Mouse (Mus musculus) midbrain, embryonic 14.5 days (tissue): ENCODE data around the gene Krt86. TPM values are rescaled to one million over a fixed set of nuclear protein-coding genes. Genes with fewer than 3 reads are reported as not detected.
A peak's percentile ranks its signal among the peaks of the same experiment; 100 is the strongest.
"Not testable (repeated sequence)": the region's sequence is repeated elsewhere in the genome, so short reads cannot be mapped to it uniquely, and the experiment has no call there.

ENCODE experiments used
- ATAC-seq: fragments of 200-750 bp; cut with Nextera tagmentation; 2 replicates; pipeline ENCODE4 v1.8.0; 2017; ENCODE audit warnings: moderate number of reproducible peaks, moderate library complexity; ENCODE audit not compliant: low FRiP score, low TSS enrichment
- DNase-seq: peaks from one replicate; pipeline ENCODE4 v3.0.0-alpha.2; 2015
- H3K27ac ChIP-seq: fragments of 300-500 bp; sonication (generic); replicated peaks from 2 replicates; pipeline ENCODE4 v1.5.1; 2014; ENCODE audit warnings: mild to moderate bottlenecking, low read depth, low read length, moderate library complexity
- H3K27me3 ChIP-seq: fragments of 300-500 bp; sonication (generic); 2 replicates; pipeline ENCODE4 v1.6.1; 2014; ENCODE audit warnings: low read length, control low read depth, mixed read lengths; ENCODE audit not compliant: control insufficient read depth, insufficient read depth
- H3K36me3 ChIP-seq: fragments of 300-500 bp; sonication (generic); 2 replicates; pipeline ENCODE4 v1.6.1; 2014; ENCODE audit warnings: low read length, control low read depth; ENCODE audit not compliant: control insufficient read depth, insufficient read depth
- H3K4me1 ChIP-seq: fragments of 300-500 bp; sonication (generic); 2 replicates; pipeline ENCODE4 v1.6.1; 2014; ENCODE audit warnings: mild to moderate bottlenecking, antibody characterized with exemption, low read length, control low read depth; ENCODE audit not compliant: control insufficient read depth, insufficient read depth
- H3K4me2 ChIP-seq: fragments of 300-500 bp; sonication (generic); 2 replicates; pipeline ENCODE4 v1.6.1; 2014; ENCODE audit warnings: mild to moderate bottlenecking, low read length, moderate library complexity
- H3K4me3 ChIP-seq: fragments of 300-500 bp; sonication (generic); replicated peaks from 2 replicates; pipeline ENCODE4 v1.5.1; 2014; ENCODE audit warnings: low read depth, low read length
- H3K9ac ChIP-seq: fragments of 300-500 bp; sonication (generic); replicated peaks from 2 replicates; pipeline ENCODE4 v1.6.1; 2014; ENCODE audit warnings: mild to moderate bottlenecking, low read length, moderate library complexity
- H3K9me3 ChIP-seq: fragments of 300-500 bp; sonication (generic); 2 replicates; pipeline ENCODE4 v1.6.1; 2016; ENCODE audit warnings: low read length, control low read depth, mixed read lengths; ENCODE audit not compliant: control insufficient read depth
- WGBS: fragments of 180-500 bp; shearing (Covaris S2); extraction: QIAGEN DNeasy Blood & Tissue Kit; methylation state at CpG from one replicate; pipeline ENCODE4 v1.1.7; 2014; 5-methylcytosine and 5-hydroxymethylcytosine counted together
- polyA plus RNA-seq: library from polyadenylated mRNA; unstranded; fragments of >200 nt; fragmentation: Nextera tagmentation; extraction: Ambion mirVana; gene quantifications from 2 replicates; pipeline ENCODE4 v1.2.1, GENCODE M21; 2014

The Krt86 gene
- polyA plus RNA-seq, 1 experiment from 2014 or later = 0.11 TPM

DNA sequence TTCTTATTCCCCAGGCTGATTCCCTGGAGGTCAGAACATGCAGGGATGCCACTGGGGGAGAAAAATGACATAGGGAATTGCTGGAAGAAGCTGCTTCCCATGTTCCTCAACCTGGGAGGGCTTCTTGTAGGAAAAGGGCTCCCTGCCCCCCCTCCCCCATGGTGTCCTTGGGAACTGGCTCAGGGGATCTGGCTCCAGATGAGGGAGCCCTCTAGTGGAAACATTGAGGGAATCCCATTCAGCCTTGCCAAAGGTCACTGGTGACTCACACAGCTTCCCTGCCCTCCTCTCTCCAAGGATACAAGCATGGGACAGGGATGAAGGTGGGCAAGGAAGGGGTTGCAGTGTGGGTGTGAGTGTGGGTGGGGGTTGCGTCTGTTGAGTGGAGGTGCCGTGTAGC, 23.9 kb downstream of the Krt86 start:
- Histone ChIP-seq H3K27me3 (no peaks in the 10 kb centered on the region), H3K9ac (no peak overlapping the region), H3K4me1 (no peaks in the 10 kb centered on the region), H3K9me3 (no peaks in the 10 kb centered on the region), H3K36me3 (no peaks in the 10 kb centered on the region), H3K4me3 (no peak overlapping the region), H3K27ac (no peak overlapping the region), H3K4me2 (no peak overlapping the region)
- peak; percentile 17 for DNase-seq
- WGBS = 66% methylated on average over 2 of the region's 2 CpGs
- ATAC-seq = no peak

DNA sequence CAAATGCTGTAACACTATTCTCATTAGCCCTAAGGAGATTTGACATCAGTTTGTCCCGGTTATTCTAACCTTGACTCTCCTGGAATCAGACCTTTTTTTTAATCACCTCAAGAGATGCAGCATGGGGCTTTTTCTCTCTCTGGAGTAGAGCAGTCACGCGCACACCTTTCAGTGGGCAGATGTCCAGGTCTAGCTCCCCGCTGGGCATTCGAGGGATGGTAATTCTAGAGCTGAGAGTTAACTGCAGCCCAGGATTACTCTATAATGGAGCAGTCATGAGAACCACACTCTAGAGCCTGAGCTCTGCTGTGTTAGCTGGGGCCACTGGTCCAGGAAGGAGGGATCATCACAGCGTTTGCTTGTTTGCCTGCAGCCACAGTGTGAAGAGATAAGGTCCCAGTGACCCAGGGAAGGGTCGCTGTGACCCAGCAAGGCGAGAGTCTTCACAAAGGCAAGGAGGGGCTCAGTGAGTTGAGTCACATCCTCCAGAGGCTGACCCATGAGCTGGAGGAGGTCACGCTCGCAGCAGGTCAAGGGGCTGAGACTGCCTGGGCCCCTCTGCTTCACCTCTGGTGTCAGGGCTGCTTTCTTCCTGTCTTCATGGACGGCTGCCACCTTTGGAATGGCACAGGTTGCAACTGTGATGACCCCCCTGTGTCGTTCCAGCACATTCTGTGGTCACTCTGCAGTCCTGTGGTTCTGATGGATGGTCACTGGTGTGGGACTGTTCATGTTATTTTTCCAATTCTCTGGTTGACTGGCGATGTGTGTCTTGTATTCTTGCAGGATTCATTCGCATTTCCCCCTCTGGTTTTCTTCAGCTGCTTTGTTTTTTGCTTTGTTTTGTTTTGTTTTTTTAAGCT, 33.8 kb downstream of the Krt86 start:
- 50% methylated on average over 14 of the region's 14 CpGs for WGBS
- Histone ChIP-seq H3K4me2 (no peak overlapping the region), H3K27ac (no peak overlapping the region), H3K9me3 (no peaks in the 10 kb centered on the region), H3K27me3 (no peaks in the 10 kb centered on the region), H3K36me3 (no peaks in the 10 kb centered on the region), H3K4me3 (no peak overlapping the region), H3K4me1 (no peaks in the 10 kb centered on the region), H3K9ac (no peak overlapping the region)
- ATAC-seq (no peak), DNase-seq (no peak)

GRCm38 (mm10) chr15:101508247-101508646, 35.0 kb downstream of the Krt86 start:
- Histone ChIP-seq H3K27me3 (no peaks in the 10 kb centered on the region), H3K4me2 (no peak overlapping the region), H3K4me3 (no peak overlapping the region), H3K36me3 (no peaks in the 10 kb centered on the region), H3K4me1 (no peaks in the 10 kb centered on the region), H3K27ac (no peak overlapping the region), H3K9me3 (no peaks in the 10 kb centered on the region), H3K9ac (no peak overlapping the region)
- DNase-seq (no peak), ATAC-seq (no peak)
- 85% methylated on average over 9 of the region's 9 CpGs for WGBS

DNA sequence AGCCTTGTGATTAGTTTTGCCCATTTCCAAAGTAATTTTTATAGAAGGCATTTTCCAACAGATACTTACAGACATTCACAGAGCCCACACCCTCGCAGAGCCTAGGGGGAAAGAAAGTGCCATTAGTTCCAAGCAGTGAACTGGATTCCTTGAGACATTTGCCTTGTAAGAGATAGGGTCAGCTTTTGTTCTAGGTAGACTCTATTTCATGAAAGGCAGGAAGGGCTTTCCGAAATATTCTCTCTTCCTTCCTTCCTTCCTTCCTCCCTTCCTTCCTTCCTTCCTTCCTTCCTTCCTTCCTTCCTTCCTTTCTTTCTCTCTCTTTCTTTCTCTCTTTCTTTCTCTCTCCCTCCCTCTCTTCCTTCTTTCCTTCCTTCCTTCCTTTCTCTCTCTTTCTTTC, 43.9 kb downstream of the Krt86 start, which contains the start of gene Gm49425:
Gene Gm49425, minus strand, starts transcription at position 101 of the 400 bp plus-strand sequence.
- not testable (repeated sequence) for H3K4me3 ChIP-seq, H3K27me3 ChIP-seq, H3K4me2 ChIP-seq, H3K36me3 ChIP-seq, H3K9me3 ChIP-seq, H3K4me1 ChIP-seq, H3K9ac ChIP-seq, H3K27ac ChIP-seq, ATAC-seq, DNase-seq
- WGBS = 85% methylated on average over 2 of the region's 2 CpGs

DNA sequence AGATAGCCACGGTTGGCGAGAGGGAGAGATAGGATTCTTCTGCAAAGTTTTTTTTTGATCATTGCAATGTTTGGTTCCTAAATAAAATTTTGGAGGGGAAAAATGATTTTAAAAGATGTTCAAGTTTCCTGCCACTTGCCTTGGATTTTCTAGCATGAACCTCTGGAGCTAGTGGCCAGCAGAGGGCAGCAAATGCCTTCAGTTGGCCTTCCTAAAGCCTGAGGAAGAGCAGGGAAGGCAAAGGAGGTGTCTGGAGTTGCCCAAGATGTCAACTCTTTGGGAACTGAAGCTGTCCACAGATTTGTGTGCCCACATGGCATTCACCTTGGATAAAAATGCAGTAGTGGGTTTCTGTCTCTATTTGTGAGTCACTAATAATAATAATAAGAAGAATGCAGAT, 46.5 kb downstream of the Krt86 start:
- H3K4me2 ChIP-seq = no peak overlapping the region
- no peak overlapping the region for H3K27ac ChIP-seq
- DNase-seq (peak; percentile 94), ATAC-seq (no peak)
- H3K9me3 ChIP-seq = no peaks in the 10 kb centered on the region
- no peaks in the 10 kb centered on the region for H3K36me3 ChIP-seq
- no peak overlapping the region for H3K9ac ChIP-seq
- 19% methylated on average over 2 of the region's 2 CpGs for WGBS
- H3K27me3 ChIP-seq = no peaks in the 10 kb centered on the region
- no peak overlapping the region for H3K4me3 ChIP-seq
- no peaks in the 10 kb centered on the region for H3K4me1 ChIP-seq

DNA sequence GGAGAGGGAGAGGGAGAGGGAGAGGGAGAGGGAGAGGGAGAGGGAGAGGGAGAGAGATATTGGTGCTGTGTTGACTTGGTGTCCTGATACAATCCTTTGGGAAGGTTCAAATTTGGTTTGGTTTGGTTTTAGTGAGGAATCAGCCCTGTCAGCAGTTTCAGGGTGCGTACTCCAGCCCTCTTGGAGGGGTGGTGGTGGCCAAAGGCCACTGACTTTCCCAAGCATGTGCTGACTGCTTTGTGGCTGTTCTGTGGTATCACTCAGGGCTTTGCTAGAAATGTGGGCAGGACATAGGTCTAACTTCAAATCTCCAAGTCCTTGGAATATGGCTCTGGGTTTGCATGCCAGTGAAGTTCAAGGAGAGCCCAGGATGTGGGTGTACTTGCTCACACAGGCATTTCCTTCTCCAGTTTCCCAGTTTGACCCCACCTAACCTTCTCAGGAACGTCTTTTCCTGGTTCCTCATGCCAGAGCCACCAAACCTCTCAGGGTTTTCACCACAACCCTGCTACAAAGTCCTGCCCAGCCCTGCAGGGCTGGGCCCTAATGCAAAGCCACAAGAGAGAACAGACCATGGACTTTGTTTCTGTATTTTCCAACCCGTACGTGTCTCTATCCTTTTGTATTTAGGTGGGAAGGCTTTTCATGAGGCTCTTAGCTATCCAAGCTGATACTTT, 49.4 kb downstream of the Krt86 start:
- Histone ChIP-seq H3K36me3 (no peaks in the 10 kb centered on the region), H3K27ac (no peak overlapping the region), H3K27me3 (no peaks in the 10 kb centered on the region), H3K9me3 (no peaks in the 10 kb centered on the region), H3K4me3 (no peak overlapping the region), H3K4me1 (no peaks in the 10 kb centered on the region), H3K4me2 (no peak overlapping the region), H3K9ac (no peak overlapping the region)
- DNase-seq (no peak), ATAC-seq (no peak)
- WGBS = 81% methylated on average over 4 of the region's 4 CpGs

Other genes with a start within 250 kb of the Krt86 start
- 0.93 and 0.97 TPM in 2 replicates for gene Grasp, start 249.3 kb upstream of the Krt86 start, polyA plus RNA-seq
- gene Nr4a1, start 219.2 kb upstream of the Krt86 start, polyA plus RNA-seq = 2.9 and 3.5 TPM in 2 replicates
- gene Atg101, start 189.2 kb upstream of the Krt86 start, polyA plus RNA-seq = 61.2 and 87.4 TPM in 2 replicates
- 0.30 and 0.51 TPM in 2 replicates for gene 6030408B16Rik, start 180.3 kb upstream of the Krt86 start, polyA plus RNA-seq
- gene Krt80, start 103.3 kb upstream of the Krt86 start, polyA plus RNA-seq = not detected in 2 replicates
- gene Krt7, start 62.4 kb upstream of the Krt86 start, polyA plus RNA-seq = 0.12 and 0.24 TPM in 2 replicates
- 0.09 and 0.26 TPM in 2 replicates for gene Krt87, start 34.7 kb upstream of the Krt86 start, polyA plus RNA-seq
- gene Krt88, start 25.7 kb upstream of the Krt86 start, polyA plus RNA-seq = not detected in 2 replicates
- not detected in 2 replicates for gene Krt81, start 9.7 kb upstream of the Krt86 start, polyA plus RNA-seq
- gene Krt83, start 18.0 kb downstream of the Krt86 start, polyA plus RNA-seq = not detected in 2 replicates
- gene Gm49425, start 43.8 kb downstream of the Krt86 start, polyA plus RNA-seq = not detected in 2 replicates
- not detected in 2 replicates for gene Krt84, start 59.3 kb downstream of the Krt86 start, polyA plus RNA-seq
- gene Krt82, start 77.2 kb downstream of the Krt86 start, polyA plus RNA-seq = not detected in 2 replicates
- 0.08 TPM in 1 of 2 replicates, not detected in the other for gene Krt90, start 89.5 kb downstream of the Krt86 start, polyA plus RNA-seq
- gene Krt75, start 100.4 kb downstream of the Krt86 start, polyA plus RNA-seq = 0.07 and 0.15 TPM in 2 replicates
- gene Gm5414, start 154.7 kb downstream of the Krt86 start, polyA plus RNA-seq = not detected in 2 replicates
- gene Gm5478, start 173.9 kb downstream of the Krt86 start, polyA plus RNA-seq = not detected in 2 replicates
- gene Krt6b, start 206.8 kb downstream of the Krt86 start, polyA plus RNA-seq = not detected in 2 replicates
- gene Krt6a, start 220.8 kb downstream of the Krt86 start, polyA plus RNA-seq = not detected in 2 replicates
- not detected in 2 replicates for gene Krt5, start 239.4 kb downstream of the Krt86 start, polyA plus RNA-seq